Mouse (Mus musculus) intestine, embryonic 16.5 days (tissue): ENCODE measurements at regions not wholly inside any gene's neighbourhood (a gene's known extent, or its start where the extent isn't known, plus 50 kb on each side); places are given as distances from the start of the nearest gene placed in this dataset.
"Not testable (repeated sequence)": the region's sequence is repeated elsewhere in the genome, so short reads cannot be mapped to it uniquely, and the experiment has no call there.

Source experiments
- ATAC-seq: fragments of 200-750 bp; cut with Nextera tagmentation; 2 replicates; pipeline ENCODE4 v1.8.0; 2017; ENCODE audit warnings: moderate TSS enrichment, moderate library complexity
- H3K27ac ChIP-seq: fragments of 300-500 bp; sonication (generic); 2 replicates; pipeline ENCODE4 v1.5.1; 2014; ENCODE audit warnings: mild to moderate bottlenecking, low read length
- H3K27me3 ChIP-seq: fragments of 300-500 bp; sonication (generic); replicated peaks from 2 replicates; pipeline ENCODE4 v1.6.1; 2014; ENCODE audit warnings: low read length, control low read depth, mixed read lengths; ENCODE audit not compliant: control insufficient read depth, insufficient read depth
- H3K36me3 ChIP-seq: fragments of 300-500 bp; sonication (generic); 2 replicates; pipeline ENCODE4 v1.6.1; 2014; ENCODE audit warnings: low read length, control low read depth; ENCODE audit not compliant: control insufficient read depth, insufficient read depth
- H3K4me1 ChIP-seq: fragments of 300-500 bp; sonication (generic); 2 replicates; pipeline ENCODE4 v1.6.1; 2014; ENCODE audit warnings: low read length, control low read depth, mixed read lengths; ENCODE audit not compliant: control insufficient read depth, insufficient read depth
- H3K4me2 ChIP-seq: fragments of 300-500 bp; sonication (generic); 2 replicates; pipeline ENCODE4 v1.6.1; 2014; ENCODE audit warnings: low read depth, low read length, control low read depth
- H3K4me3 ChIP-seq: fragments of 300-500 bp; sonication (generic); 2 replicates; pipeline ENCODE4 v1.5.1; 2014; ENCODE audit warnings: mild to moderate bottlenecking, low read length
- H3K9ac ChIP-seq: fragments of 300-500 bp; sonication (generic); 2 replicates; pipeline ENCODE4 v1.6.1; 2014; ENCODE audit warnings: low read depth, low read length
- H3K9me3 ChIP-seq: fragments of 300-500 bp; sonication (generic); 2 replicates; pipeline ENCODE4 v1.6.1; 2016; ENCODE audit warnings: low read length, control low read depth; ENCODE audit not compliant: control insufficient read depth
- WGBS: fragments of 180-500 bp; shearing (Covaris S2); extraction: QIAGEN DNeasy Blood & Tissue Kit; methylation state at CpG from one replicate; pipeline ENCODE4 v1.1.7; 2014; 5-methylcytosine and 5-hydroxymethylcytosine counted together

DNA sequence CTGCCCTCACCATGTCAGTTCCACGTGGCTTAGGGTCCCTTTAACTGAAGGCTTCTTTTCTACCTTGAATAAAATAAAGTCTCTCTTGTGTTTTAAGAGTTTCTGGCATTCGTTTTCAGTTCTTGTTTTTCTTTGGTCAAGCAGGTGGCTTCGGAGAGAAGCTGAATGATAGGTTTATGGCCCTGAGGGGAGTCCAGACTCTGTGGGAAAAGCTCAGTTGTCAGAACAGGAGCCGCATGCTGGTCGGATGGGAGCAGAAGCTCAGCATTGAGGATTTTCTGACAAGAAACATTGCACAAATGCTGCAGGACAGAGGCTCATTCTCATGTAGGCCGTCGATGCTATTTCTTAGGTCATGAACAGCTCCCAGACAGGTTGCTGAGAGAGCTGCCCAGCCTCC is 133.3 kb upstream of the Irx2 start:
- H3K9me3 ChIP-seq, result no peaks in the 10 kb centered on the region
- 42% methylated on average over 7 of the region's 7 CpGs for WGBS
- H3K27ac ChIP-seq, result no peak overlapping the region
- H3K9ac ChIP-seq, result no peak overlapping the region
- no peaks in the 10 kb centered on the region for H3K36me3 ChIP-seq
- H3K27me3 ChIP-seq, result no peaks in the 10 kb centered on the region; the same call in 1 of the 2 replicates
- H3K4me1 ChIP-seq, result no peaks in the 10 kb centered on the region
- ATAC-seq, result no peak
- H3K4me3 ChIP-seq, result no peak overlapping the region
- no peak overlapping the region for H3K4me2 ChIP-seq

DNA sequence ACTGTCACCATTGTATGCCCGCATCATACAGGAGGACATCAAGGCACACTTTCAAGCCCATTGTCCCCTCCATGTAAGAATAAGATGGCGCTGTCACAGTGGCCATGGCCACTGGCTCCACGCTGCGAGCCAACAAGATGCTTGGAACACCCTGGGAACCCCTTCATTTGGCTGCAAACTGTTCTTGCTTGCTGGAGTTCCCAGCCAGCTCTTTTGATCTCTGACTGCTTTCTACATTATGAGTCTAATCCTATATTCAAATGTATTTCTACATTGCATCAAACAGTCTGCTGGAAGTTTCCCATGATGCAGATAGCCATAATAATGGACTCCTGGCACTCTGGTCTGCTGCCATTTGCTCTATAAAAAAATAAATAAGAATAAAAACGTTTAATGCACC is 131.6 kb upstream of the Irx2 start:
- Histone ChIP-seq H3K27me3 (no peaks in the 10 kb centered on the region; the same call in 1 of the 2 replicates), H3K9ac (no peak overlapping the region), H3K36me3 (no peaks in the 10 kb centered on the region), H3K4me2 (no peak overlapping the region), H3K27ac (no peak overlapping the region), H3K9me3 (no peaks in the 10 kb centered on the region), H3K4me1 (no peaks in the 10 kb centered on the region), H3K4me3 (no peak overlapping the region)
- ATAC-seq, result no peak
- 75% methylated on average over 5 of the region's 5 CpGs for WGBS

DNA sequence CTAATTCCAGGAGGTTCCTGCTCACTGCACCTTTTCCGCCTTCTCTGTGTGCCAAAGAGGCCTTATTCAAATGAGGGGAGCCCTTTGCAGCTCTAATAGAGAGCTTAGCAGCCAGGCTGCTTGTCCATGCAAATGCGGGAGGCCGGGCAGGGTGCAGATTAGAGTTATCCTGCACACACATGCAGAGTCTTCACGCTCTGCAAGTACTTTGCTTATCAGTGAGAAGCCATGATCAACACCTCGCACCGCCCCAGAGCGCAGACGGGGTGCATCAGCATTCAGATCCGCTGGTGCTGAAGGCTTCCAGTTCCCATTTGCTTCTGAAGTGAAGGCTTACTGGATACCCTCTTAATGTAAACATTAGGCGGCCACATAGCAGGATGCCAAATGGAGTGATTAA is 131.1 kb upstream of the Irx2 start:
- no peaks in the 10 kb centered on the region for H3K9me3 ChIP-seq
- H3K36me3 ChIP-seq, result no peaks in the 10 kb centered on the region
- H3K4me1 ChIP-seq, result no peaks in the 10 kb centered on the region
- H3K4me2 ChIP-seq, result no peak overlapping the region
- H3K27me3 ChIP-seq, result no peaks in the 10 kb centered on the region; the same call in 1 of the 2 replicates
- 17% methylated on average over 10 of the region's 10 CpGs for WGBS
- no peak overlapping the region for H3K9ac ChIP-seq
- no peak for ATAC-seq
- H3K27ac ChIP-seq, result no peak overlapping the region
- H3K4me3 ChIP-seq, result no peak overlapping the region

DNA sequence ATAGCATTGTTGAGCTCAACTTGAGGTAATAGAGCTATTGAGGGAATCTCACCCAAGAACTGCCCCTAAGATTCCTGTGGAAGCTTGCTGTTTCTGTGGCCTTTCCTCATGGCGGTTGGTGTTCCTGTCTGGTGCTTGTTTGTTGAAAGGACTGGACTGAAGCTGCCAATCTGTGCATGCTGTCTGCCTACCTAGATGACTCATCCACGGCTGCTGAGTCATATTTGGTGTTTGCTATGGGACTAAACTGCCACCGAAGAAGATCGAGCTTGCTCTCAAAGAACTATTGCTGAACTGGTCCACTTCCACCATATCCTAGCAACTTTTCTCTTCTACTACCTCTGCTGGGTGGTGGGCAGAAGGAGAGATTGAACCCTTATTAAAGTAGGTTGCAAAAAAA is 122.7 kb upstream of the Irx2 start:
- WGBS, result 75% methylated on average over 4 of the region's 4 CpGs
- H3K27ac ChIP-seq, result no peak overlapping the region
- no peak overlapping the region for H3K4me2 ChIP-seq
- H3K4me1 ChIP-seq, result no peaks in the 10 kb centered on the region
- H3K36me3 ChIP-seq, result no peaks in the 10 kb centered on the region
- no peak for ATAC-seq
- no peak overlapping the region for H3K4me3 ChIP-seq
- H3K27me3 ChIP-seq, result no peaks in the 10 kb centered on the region
- no peak overlapping the region for H3K9ac ChIP-seq
- H3K9me3 ChIP-seq, result no peaks in the 10 kb centered on the region

DNA sequence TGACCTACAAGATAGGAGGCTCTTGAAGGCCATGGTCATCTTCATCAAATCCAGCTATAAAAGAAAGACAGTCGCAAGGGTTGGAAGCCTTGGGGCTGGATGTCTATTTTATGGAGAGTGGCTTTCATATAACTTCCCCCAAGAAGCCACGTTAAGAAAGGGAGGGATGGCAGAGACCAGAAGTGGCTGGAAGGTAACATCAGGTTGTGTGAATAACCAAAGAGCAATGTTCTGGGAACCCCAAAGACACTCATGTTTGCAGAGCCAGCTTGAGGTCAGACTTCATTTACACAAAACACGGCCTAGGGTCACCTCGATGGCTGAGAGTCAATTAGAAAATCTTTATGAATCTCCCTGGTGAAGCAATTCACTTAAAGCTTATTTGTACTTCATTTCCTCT is 90.0 kb upstream of the Irx2 start:
- 75% methylated on average over 4 of the region's 4 CpGs for WGBS
- Histone ChIP-seq H3K9me3 (no peaks in the 10 kb centered on the region), H3K4me3 (no peak overlapping the region), H3K36me3 (no peaks in the 10 kb centered on the region), H3K27ac (no peak overlapping the region), H3K9ac (no peak overlapping the region), H3K4me2 (no peak overlapping the region), H3K27me3 (no peaks in the 10 kb centered on the region), H3K4me1 (no peaks in the 10 kb centered on the region)
- ATAC-seq, result no peak

DNA sequence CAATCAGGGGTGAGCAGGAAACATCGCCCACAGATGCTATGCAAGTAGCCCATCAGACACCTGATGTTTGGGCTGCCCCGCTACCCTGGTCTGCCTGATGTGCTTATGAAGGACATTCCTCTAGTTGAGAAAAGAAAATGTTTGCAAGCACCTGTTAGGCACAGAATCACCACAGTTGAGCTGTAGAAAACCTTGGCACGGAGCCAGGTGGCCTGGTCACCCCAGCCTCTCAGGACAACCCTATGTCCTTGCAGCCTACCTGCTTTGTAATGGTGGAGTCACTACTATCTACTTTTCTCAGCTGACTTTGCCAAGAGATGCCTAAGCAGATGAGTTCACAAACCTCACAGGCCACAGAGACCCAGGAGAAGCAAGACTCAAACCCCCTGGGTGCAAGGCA is 86.9 kb upstream of the Irx2 start:
- Histone ChIP-seq H3K4me2 (no peak overlapping the region), H3K36me3 (no peaks in the 10 kb centered on the region), H3K9ac (no peak overlapping the region), H3K27me3 (no peaks in the 10 kb centered on the region), H3K4me1 (no peaks in the 10 kb centered on the region), H3K4me3 (no peak overlapping the region), H3K9me3 (no peaks in the 10 kb centered on the region), H3K27ac (no peak overlapping the region)
- no peak for ATAC-seq
- WGBS, result 89% methylated on average over 3 of the region's 3 CpGs

DNA sequence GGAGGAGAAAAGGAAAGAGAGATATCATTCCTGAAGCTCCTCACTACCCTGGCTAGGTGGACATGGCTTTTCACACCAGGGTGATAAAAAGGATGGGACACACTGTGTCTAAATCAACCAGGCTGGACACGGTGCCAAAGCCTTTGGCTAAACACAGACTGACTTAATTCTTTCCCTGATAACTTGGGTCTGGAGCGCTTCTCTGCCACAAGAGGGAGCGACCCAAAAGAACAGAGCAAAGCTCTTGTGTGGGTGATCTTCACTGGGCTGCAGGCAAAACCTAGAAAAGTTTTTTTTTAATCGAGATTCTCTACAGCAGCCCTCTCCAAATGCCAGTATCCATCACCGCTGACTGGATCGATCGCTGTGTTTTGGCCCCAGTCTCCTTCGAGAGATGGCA is 70.7 kb upstream of the Irx2 start:
- Histone ChIP-seq H3K9me3 (no peaks in the 10 kb centered on the region), H3K4me3 (no peak overlapping the region), H3K9ac (no peak overlapping the region), H3K4me1 (no peaks in the 10 kb centered on the region), H3K27me3 (no peaks in the 10 kb centered on the region), H3K27ac (no peak overlapping the region), H3K4me2 (no peak overlapping the region), H3K36me3 (no peaks in the 10 kb centered on the region)
- ATAC-seq, result no peak
- 57% methylated on average over 8 of the region's 8 CpGs for WGBS

DNA sequence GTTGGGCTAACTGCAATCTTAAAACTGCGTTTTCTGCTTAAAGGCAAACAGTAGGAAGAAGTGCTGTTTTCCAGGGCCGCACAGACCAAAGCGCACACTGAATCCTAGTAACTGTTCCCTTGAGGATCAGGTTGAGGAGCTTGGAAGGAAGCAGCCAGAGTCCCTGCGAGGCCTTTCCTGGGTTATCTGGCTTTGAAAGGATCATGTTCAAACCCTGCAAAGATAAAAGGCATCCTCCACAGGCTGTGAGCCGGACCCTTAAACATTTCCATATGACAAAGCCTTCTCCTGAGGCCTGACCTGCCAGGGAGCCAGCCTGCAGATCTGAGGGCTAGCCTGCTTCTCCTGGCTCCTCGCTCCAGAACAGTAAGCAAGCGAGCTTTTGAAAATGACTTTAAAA is 56.7 kb upstream of the Irx2 start:
- WGBS, result 48% methylated on average over 7 of the region's 7 CpGs
- no peaks in the 10 kb centered on the region for H3K9me3 ChIP-seq
- H3K4me3 ChIP-seq, result no peak overlapping the region
- no peak overlapping the region for H3K27ac ChIP-seq
- H3K9ac ChIP-seq, result no peak overlapping the region
- no peaks in the 10 kb centered on the region for H3K4me1 ChIP-seq
- ATAC-seq, result no peak
- H3K4me2 ChIP-seq, result no peak overlapping the region
- no peaks in the 10 kb centered on the region for H3K36me3 ChIP-seq
- H3K27me3 ChIP-seq, result no peaks in the 10 kb centered on the region

DNA sequence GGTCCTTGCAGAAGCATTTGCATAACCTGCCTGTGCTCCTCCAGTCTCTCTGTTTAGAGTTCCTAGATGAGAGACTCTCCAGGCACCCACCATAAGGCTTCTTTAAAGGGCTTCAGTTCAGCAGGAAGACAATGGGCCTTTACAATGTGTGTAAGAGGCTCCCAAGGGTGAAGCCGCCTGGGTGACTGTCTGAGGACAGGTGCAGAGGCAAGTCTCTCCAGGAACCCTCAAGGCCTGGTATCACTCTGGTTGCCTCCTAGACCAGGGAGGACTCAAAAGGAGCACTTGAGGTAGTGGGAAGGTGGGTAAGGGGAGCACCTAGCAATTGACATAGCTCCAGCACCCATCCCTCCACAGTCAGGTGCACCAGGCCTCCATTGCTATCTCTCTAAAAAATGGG is 55.8 kb upstream of the Irx2 start:
- 59% methylated on average over 1 of the region's 1 CpGs for WGBS
- no peaks in the 10 kb centered on the region for H3K4me1 ChIP-seq
- ATAC-seq, result no peak

DNA sequence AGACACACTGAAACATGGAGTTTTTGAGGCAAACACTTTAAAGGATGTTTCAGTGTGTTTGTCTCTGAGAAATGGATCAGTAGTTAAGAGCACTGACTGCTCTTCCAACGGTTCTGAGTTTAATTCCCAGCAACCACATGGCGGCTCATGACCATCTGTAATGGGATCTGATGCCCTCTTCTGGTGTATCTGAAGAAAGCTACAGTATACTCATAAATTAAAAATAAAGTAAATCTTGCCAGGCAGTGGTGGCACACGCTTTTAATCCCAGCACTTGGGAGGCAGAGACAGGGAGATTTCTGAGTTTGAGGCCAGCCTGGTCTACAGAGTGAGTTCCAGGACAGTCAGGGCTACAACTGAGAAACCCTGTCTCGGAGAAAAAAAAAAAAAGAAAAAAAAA is 54.5 kb upstream of the Irx2 start:
- not testable (repeated sequence) for H3K4me1 ChIP-seq, H3K4me3 ChIP-seq, H3K36me3 ChIP-seq, H3K4me2 ChIP-seq, H3K9me3 ChIP-seq, H3K27me3 ChIP-seq, H3K9ac ChIP-seq, ATAC-seq, H3K27ac ChIP-seq
- 69% methylated on average over 4 of the region's 4 CpGs for WGBS

More for the DNA sequence above, 55.8 kb upstream of the Irx2 start:
- Histone ChIP-seq H3K36me3 (no peaks in the 10 kb centered on the region), H3K27me3 (no peaks in the 10 kb centered on the region), H3K9ac (no peak overlapping the region), H3K9me3 (no peaks in the 10 kb centered on the region), H3K4me2 (no peak overlapping the region), H3K4me3 (no peak overlapping the region), H3K27ac (no peak overlapping the region)
